Mouse (Mus musculus) common myeloid progenitor, adult 5-6 weeks (primary cell): ENCODE data around the gene Rassf7. TPM values are rescaled to one million over a fixed set of nuclear protein-coding genes. Genes with fewer than 3 reads are reported as not detected.

ENCODE experiments used
- total RNA-seq: library from RNA; stranded (forward); fragments of 200-1000, 187-1606 nt; gene quantifications from 2 replicates; pipeline ENCODE4 v1.2.3, GENCODE M21; 2017

Rassf7 gene
- total RNA-seq, 1 experiment from 2014 or later, result 1.8 TPM

Other genes with a start within 250 kb of the Rassf7 start
- gene Ifitm1, start 248.6 kb upstream of the Rassf7 start, total RNA-seq, result 120 and 124 TPM in 2 replicates
- gene Ifitm3, start 205.1 kb upstream of the Rassf7 start, total RNA-seq, result 143 and 146 TPM in 2 replicates
- 8.2 TPM in 1 of 2 replicates, not detected in the other for gene Ifitm6, start 197.9 kb upstream of the Rassf7 start, total RNA-seq
- not detected in 2 replicates for gene Gm17387, start 186.7 kb upstream of the Rassf7 start, total RNA-seq
- gene B4galnt4, start 154.8 kb upstream of the Rassf7 start, total RNA-seq, result 0.19 and 0.82 TPM in 2 replicates
- gene Pkp3, start 137.6 kb upstream of the Rassf7 start, total RNA-seq, result 0.19 and 3.4 TPM in 2 replicates
- 17.7 and 26.1 TPM in 2 replicates for gene Sigirr, start 115.3 kb upstream of the Rassf7 start, total RNA-seq
- not detected in 2 replicates for gene Ano9, start 98.1 kb upstream of the Rassf7 start, total RNA-seq
- 12.8 and 16.6 TPM in 2 replicates for gene Ptdss2, start 93.5 kb upstream of the Rassf7 start, total RNA-seq
- gene Rnh1, start 43.0 kb upstream of the Rassf7 start, total RNA-seq, result 42.0 and 54.6 TPM in 2 replicates
- 23.5 and 36.8 TPM in 2 replicates for gene Hras, start 21.9 kb upstream of the Rassf7 start, total RNA-seq
- 1.2 TPM in 2 replicates for gene Lrrc56, start 21.7 kb upstream of the Rassf7 start, total RNA-seq
- gene Lmntd2, start 1.8 kb upstream of the Rassf7 start, total RNA-seq, result 0.32 and 1.2 TPM in 2 replicates
- 64.1 and 114 TPM in 2 replicates for gene Phrf1, start 12.9 kb downstream of the Rassf7 start, total RNA-seq
- gene Irf7, start 50.6 kb downstream of the Rassf7 start, total RNA-seq, result 3.4 and 24.7 TPM in 2 replicates
- gene Cdhr5, start 60.9 kb downstream of the Rassf7 start, total RNA-seq, result not detected in 2 replicates
- not detected in 2 replicates for gene Sct, start 63.3 kb downstream of the Rassf7 start, total RNA-seq
- not detected in 2 replicates for gene Drd4, start 76.1 kb downstream of the Rassf7 start, total RNA-seq
- gene Deaf1, start 111.8 kb downstream of the Rassf7 start, total RNA-seq, result 18.7 and 29.1 TPM in 2 replicates
- 7.4 and 9.0 TPM in 2 replicates for gene Tmem80, start 111.9 kb downstream of the Rassf7 start, total RNA-seq
- 1.1 TPM in 1 of 2 replicates, not detected in the other for gene Eps8l2, start 123.0 kb downstream of the Rassf7 start, total RNA-seq
- 295 and 302 TPM in 2 replicates for gene Taldo1, start 176.3 kb downstream of the Rassf7 start, total RNA-seq
- gene Gatd1, start 198.3 kb downstream of the Rassf7 start, total RNA-seq, result 11.4 and 12.7 TPM in 2 replicates
- not detected in 2 replicates for gene Cend1, start 213.6 kb downstream of the Rassf7 start, total RNA-seq
- 4.9 and 11.1 TPM in 2 replicates for gene Slc25a22, start 222.0 kb downstream of the Rassf7 start, total RNA-seq
- gene Pidd1, start 228.2 kb downstream of the Rassf7 start, total RNA-seq, result 8.3 and 14.3 TPM in 2 replicates
- 2,332 and 2,799 TPM in 2 replicates for gene Rplp2, start 231.5 kb downstream of the Rassf7 start, total RNA-seq
- gene Pnpla2, start 239.3 kb downstream of the Rassf7 start, total RNA-seq, result 13.9 and 14.4 TPM in 2 replicates
- 0.39 TPM in 1 of 2 replicates, not detected in the other for gene Cracr2b, start 245.2 kb downstream of the Rassf7 start, total RNA-seq